Mouse (Mus musculus) lung, postnatal 0 days (tissue): Measurements from ENCODE around the gene Shisa8.

Experiments
- CTCF ChIP-seq: IDR thresholded peaks from 2 replicates; pipeline ENCODE4 v1.5.1; 2016; ENCODE audit warnings: antibody characterized with exemption, mild to moderate bottlenecking
- EP300 ChIP-seq: IDR thresholded peaks from 2 replicates; pipeline ENCODE4 v1.6.1; 2016; ENCODE audit warnings: antibody characterized with exemption, mild to moderate bottlenecking, control low read depth

DNA sequence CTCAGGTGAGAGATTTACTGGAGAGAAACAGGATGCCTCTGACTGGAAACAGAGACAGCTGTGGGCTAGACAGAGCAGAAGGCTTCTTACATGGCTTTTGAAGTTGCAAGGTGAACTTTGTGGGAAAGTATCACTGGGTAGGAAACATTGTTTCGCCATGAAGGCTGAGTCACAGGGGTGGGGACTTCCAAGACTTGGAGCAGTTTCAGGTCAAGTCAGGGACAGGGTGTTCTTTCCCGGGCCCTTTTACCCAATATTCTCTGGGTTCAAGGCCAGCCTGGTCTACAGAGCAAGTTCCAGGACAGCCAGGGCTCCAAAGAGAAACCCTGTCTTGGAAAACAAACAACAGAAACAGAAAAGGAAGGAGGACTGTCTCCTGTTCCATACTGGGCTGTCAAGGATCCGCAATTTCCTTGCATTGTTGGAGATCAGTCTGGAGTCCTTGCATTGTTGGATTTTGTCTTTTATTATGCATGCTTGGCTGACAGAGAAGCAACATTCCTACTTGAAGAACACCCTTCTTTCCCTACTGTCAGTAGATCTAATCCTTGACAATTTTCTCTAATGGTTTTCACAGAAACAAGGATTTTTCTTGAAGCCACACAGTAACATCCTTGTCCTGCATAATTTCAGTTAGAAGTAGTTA is 34.6 kb upstream of the Shisa8 start:
- no peak for TF ChIP-seq CTCF
- 0 out of 2 replicates have a peak, but pooled peaks have one; percentile 29 for TF ChIP-seq EP300
